Mouse (Mus musculus) ES-Bruce4 (cell line): ENCODE results near the gene Gabrd.

Experiments used
- CTCF ChIP-seq: IDR thresholded peaks from one replicate; pipeline ENCODE4 v1.8.1; 2011; ENCODE audit warnings: low read depth, low read length
- EP300 ChIP-seq: IDR thresholded peaks from 2 replicates; pipeline ENCODE4 v1.6.1; 2011; ENCODE audit warnings: low read depth, low read length; ENCODE audit not compliant: insufficient read depth
- POLR2A ChIP-seq: IDR thresholded peaks from one replicate; pipeline ENCODE4 v1.8.1; 2011; ENCODE audit warnings: low read length; ENCODE audit not compliant: insufficient read depth

- no peak for TF ChIP-seq CTCF
- peak; percentile 66; the same call in 1 of the 2 replicates for TF ChIP-seq EP300
- TF ChIP-seq POLR2A, result no peak
These were observed 38.1 kb downstream of the Gabrd start for GRCm38 (mm10) chr4:155359560-155360464.
